Mouse (Mus musculus) lung, postnatal 0 days (tissue): ENCODE results near the gene Rhot2.

Source experiments
- CTCF ChIP-seq: IDR thresholded peaks from 2 replicates; pipeline ENCODE4 v1.5.1; 2016; ENCODE audit warnings: antibody characterized with exemption, mild to moderate bottlenecking
- EP300 ChIP-seq: IDR thresholded peaks from 2 replicates; pipeline ENCODE4 v1.6.1; 2016; ENCODE audit warnings: antibody characterized with exemption, mild to moderate bottlenecking, control low read depth

DNA sequence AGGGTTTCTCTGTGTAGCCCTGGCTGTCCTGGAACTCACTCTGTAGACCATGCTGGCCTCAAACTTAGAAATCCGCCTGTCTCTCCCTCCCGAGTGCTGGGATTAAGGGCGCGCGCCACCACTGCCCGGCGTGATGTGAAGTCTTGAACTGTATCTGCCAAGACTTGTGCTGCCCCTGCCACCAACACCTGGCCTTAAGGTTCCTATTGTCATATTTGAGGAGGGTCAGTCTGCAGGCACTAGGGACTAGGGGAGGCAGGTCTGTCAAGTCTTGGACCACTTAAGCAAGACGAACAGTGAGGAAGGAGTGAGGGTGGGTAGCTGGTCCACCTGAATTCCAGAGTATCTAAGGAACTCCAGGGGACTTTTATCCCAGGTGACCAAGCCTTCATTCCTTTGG lies 24.8 kb upstream of the Rhot2 start:
- TF ChIP-seq CTCF (no peak), EP300 (no peak)
